Mouse (Mus musculus) bone marrow, adult 2 months (tissue): ENCODE results near the gene Msrb1. TPM values are rescaled to one million over a fixed set of nuclear protein-coding genes. Genes with fewer than 3 reads are reported as not detected.

ENCODE experiments used
- H3K27ac ChIP-seq: fragments of 200-500 bp; 2 replicates; pipeline ENCODE4 v1.5.1; 2012; ENCODE audit warnings: low read depth, mild to moderate bottlenecking, control low read depth, inconsistent platforms, low read length; ENCODE audit not compliant: control insufficient read depth, poor library complexity, insufficient read depth
- H3K4me1 ChIP-seq: fragments of 200-500 bp; 2 replicates; pipeline ENCODE4 v1.6.1; 2011; ENCODE audit warnings: low read length; ENCODE audit not compliant: control insufficient read depth, insufficient read depth
- H3K4me3 ChIP-seq: fragments of 200-500 bp; replicated peaks from 2 replicates; pipeline ENCODE3; 2011; ENCODE audit warnings: mild to moderate bottlenecking, low read depth, low read length, control low read depth; ENCODE audit not compliant: control insufficient read depth
- CTCF ChIP-seq: fragments of 200-500 bp; IDR thresholded peaks from 2 replicates; pipeline ENCODE4 v1.5.1; 2011; ENCODE audit warnings: low read length, control low read depth; ENCODE audit not compliant: control insufficient read depth, insufficient read depth
- POLR2A ChIP-seq: fragments of 200-500 bp; IDR thresholded peaks from 2 replicates; pipeline ENCODE4 v1.6.1; 2011; ENCODE audit warnings: low read depth, mild to moderate bottlenecking, control low read depth, low read length, borderline replicate concordance; ENCODE audit not compliant: control insufficient read depth
- WGBS: fragments of 180-500 bp; shearing (Covaris S2); methylation state at CpG from one replicate; pipeline ENCODE4 v1.1.7; 2018; 5-methylcytosine and 5-hydroxymethylcytosine counted together
- polyA plus RNA-seq: library from polyadenylated mRNA; stranded (reverse); fragments of >200 nt; gene quantifications from 2 replicates; pipeline ENCODE4 v1.2.4, GENCODE M21; 2011; ENCODE audit warnings: low replicate concordance; ENCODE audit not compliant: missing spikeins, insufficient read depth, insufficient read length

Gene Msrb1
- polyA plus RNA-seq, 1 experiment: 309 TPM

DNA sequence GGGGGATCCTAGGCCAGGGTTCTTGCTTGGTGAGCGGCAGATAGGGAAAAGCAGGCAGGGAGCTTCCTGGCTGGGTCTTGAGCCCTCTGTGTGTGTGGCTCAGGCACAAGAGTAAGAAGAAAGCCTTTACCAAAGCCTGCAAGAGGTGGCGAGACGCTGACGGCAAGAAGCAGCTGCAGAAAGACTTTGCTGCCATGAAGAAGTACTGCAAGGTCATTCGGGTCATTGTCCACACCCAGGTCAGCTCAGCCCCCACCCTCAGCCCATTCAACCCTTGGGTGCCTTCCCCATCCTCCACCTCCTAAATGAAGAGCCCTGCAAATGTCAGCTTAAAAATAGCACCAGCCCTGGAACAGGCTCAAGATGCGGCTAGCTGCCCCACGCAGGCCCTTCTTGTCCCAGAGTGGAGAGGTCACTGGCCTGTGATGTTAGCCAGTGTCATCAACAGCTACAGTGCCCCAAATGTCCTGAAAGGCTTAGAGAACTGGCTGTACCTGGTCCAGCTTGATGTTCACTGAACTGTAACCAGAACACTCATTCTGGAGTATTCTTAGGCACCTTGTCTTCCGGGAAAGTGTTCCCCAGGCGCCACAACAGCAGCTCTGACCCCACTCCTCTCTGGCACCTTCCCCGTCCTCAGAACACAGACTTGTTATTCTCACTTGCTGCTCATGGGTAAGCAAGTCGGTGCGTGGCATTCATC is 4.1 kb upstream of the Msrb1 start:
- H3K4me1 ChIP-seq: no peaks in the 10 kb centered on the region; the same call in 1 of the 2 replicates
- no peak for TF ChIP-seq CTCF
- TF ChIP-seq POLR2A: no peak
- WGBS: 84% methylated on average over 12 of the region's 12 CpGs
- H3K27ac ChIP-seq: no peak overlapping the region
- H3K4me3 ChIP-seq: no peak overlapping the region

DNA sequence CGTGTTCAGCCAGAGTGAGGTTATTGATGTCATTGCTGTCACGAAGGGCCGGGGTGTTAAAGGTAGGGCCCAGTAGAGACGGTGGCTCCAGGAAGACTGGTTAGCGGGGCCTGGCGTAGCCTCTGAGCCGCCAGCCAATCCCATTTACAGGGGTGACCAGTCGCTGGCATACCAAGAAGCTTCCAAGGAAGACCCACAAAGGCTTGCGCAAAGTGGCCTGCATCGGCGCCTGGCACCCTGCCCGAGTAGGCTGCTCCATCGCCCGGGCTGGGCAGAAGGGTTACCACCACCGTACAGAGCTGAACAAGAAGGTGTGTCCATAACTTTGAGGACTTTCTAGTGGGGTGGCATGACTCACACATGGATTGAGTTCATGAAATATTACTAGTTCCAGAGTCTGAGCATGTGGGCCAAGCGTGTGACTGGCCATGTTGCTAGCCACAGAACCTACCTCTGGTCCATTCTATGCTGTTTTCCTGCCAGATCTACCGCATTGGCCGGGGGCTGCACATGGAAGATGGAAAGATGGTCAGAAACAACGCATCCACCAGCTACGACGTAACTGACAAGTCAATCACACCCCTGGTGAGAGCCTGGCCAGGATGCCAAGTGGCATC is 2.9 kb upstream of the Msrb1 start:
- Histone ChIP-seq H3K27ac (no peak overlapping the region), H3K4me3 (no peak overlapping the region), H3K4me1 (no peaks in the 10 kb centered on the region; the same call in 1 of the 2 replicates)
- WGBS: 79% methylated on average over 21 of the region's 21 CpGs
- TF ChIP-seq POLR2A (no peak), CTCF (no peak)

DNA sequence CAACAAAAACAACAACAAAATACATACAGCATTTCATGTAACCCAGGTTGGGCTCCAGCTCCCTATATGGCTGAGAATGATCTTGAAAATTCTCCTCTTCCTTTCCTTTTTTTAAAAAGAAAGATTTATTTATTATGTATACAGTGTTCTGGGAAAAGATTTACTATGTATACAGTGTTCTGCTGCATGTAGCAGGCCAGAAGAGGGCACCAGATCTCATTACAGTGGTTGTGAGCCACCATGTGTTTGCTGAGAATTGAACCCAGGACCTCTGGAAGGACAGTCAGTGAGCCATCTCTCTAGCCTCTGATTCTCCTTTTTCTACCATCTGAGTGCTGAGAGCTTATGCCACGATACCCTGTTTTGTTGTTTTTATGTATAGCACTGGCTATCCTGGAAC is 1.9 kb upstream of the Msrb1 start:
- Histone ChIP-seq H3K27ac (no peak overlapping the region), H3K4me1 (no peaks in the 10 kb centered on the region; the same call in 1 of the 2 replicates), H3K4me3 (no peak overlapping the region)
- TF ChIP-seq POLR2A: no peak
- TF ChIP-seq CTCF: no peak
- 77% methylated on average over 1 of the region's 1 CpGs for WGBS

DNA sequence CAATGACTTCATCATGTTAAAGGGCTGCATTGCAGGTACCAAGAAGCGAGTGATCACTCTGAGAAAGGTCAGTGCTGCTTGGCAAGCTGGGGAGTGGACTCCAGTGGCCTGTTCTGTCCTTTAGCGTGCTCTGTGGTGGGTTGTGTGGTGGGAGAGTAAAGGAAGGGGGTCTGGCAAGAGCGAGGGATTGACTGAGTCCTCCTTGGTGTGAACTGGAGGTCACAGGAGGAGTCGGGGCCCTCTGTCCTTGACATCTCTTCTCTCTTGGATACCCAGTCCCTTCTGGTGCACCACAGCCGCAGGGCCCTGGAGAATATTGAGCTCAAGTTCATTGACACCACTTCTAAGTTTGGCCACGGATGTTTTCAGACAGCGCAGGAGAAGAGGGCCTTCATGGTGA is 996 bp upstream of the Msrb1 start:
- Histone ChIP-seq H3K27ac (peak overlapping the region; percentile 78), H3K4me3 (no peak overlapping the region), H3K4me1 (no peaks in the 10 kb centered on the region; the same call in 1 of the 2 replicates)
- TF ChIP-seq CTCF (no peak), POLR2A (no peak)
- 79% methylated on average over 7 of the region's 7 CpGs for WGBS

DNA sequence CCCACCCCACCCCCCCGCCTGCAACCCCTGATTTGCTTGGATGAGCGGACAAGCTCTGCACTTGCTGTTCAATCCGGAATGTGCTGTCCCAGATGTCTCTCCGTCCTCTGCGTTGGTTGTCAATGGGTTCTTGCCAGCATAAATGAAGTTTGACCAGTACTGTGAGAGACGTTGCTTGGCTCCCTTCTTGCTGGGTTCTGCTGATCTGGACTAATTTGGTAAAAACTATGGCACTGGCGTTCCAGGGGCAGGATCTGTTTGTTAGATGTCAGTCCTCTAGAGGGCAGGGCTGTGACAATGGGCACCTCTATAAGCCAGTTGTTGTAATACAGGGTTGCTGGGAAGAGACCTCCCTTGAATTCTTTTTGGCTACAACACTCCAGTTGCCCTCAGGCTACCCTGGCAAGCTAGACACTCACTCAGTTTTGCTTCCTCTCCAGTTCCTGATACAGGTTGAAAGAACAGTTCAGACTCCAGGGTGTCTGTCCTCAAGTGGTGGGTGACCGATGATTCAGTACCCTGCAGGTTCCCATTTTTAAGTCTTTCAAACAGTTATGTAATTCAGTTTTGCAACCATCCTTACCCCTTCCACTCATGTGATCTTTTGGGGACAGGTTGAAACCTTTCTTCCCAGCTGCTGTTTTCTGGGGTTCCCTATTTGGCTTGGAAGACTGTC is 831 bp downstream of the Msrb1 start:
- Histone ChIP-seq H3K4me1 (peaks cover 2% of the 10 kb centered on the region), H3K4me3 (peak overlapping the region; percentile 86), H3K27ac (peak overlapping the region; percentile 87)
- no peak for TF ChIP-seq CTCF
- TF ChIP-seq POLR2A: peak; percentile 32; the same call in 1 of the 2 replicates
- 13% methylated on average over 8 of the region's 8 CpGs for WGBS

DNA sequence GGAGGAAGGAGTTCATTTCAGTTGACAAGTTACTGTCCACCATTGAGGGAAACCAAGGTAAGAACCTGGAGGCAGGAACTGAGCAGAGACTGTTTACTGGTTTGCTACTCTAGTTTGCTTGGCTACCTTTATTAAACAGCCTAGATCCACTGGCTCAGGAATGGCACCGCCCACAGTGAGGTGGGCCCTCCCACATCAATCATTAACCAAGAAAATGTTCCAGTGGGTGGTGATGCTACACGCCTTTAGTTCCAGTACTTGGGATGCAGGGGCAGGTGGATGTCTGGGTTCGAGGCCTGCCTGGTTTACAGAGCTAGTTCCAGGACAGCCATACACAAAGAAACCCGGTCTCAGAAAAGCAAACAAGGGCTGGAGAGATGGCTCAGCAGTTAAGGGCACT is 1.8 kb downstream of the Msrb1 start:
- H3K4me1 ChIP-seq: peaks cover 2% of the 10 kb centered on the region
- 81% methylated on average over 4 of the region's 4 CpGs for WGBS
- TF ChIP-seq CTCF (no peak), POLR2A (no peak)
- peak overlapping the region; percentile 61 for H3K4me3 ChIP-seq
- no peak overlapping the region; the same call in 1 of the 2 replicates for H3K27ac ChIP-seq

DNA sequence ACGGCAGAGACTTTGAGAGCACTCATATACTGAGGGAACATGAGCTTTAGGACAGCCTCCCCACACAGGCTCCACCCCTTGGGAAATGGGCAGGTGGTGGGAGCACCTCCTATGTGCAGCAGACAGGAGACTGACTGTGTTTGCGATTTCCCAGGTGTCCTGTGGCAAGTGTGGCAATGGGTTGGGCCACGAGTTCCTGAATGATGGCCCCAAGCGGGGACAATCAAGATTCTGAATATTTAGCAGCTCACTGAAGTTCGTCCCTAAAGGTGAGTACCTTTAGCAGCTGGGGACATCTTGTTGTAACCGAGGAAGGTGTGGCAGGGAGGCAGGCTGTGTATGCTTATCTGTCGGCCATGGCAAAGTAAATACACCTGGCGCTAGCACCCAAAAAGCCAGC is 3.5 kb downstream of the Msrb1 start:
- no peak overlapping the region for H3K27ac ChIP-seq
- H3K4me3 ChIP-seq: no peak overlapping the region
- TF ChIP-seq CTCF (no peak), POLR2A (no peak)
- 70% methylated on average over 8 of the region's 8 CpGs for WGBS
- H3K4me1 ChIP-seq: peaks cover 2% of the 10 kb centered on the region

DNA sequence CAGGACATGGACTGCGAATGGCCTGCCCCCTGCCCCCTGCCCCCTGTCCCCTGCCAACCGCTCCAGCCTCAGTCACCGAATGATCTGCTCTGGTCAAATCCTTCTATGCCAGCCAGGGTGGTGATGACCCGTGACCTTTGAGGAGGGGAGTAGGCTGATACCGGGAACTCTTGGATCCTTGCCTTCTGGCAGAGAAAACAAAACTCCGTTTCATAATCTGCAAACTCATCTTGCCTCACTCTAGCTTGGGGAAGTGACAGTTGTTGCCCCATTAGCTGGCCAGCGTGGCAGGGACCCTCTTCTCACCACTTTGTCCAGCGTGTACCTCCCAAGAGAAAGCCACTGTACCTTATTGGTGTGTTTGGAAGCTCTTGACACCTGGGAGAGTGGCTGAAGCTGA is 5.9 kb downstream of the Msrb1 start:
- 39% methylated on average over 8 of the region's 8 CpGs for WGBS

More for the DNA sequence above, 5.9 kb downstream of the Msrb1 start:
- H3K27ac ChIP-seq: peak overlapping the region; percentile 69
- peak overlapping the region; percentile 29 for H3K4me3 ChIP-seq
- TF ChIP-seq POLR2A: no peak
- TF ChIP-seq CTCF: no peak
- H3K4me1 ChIP-seq: peaks cover 2% of the 10 kb centered on the region
